Comparison of ENCODE assay signal across 17 mouse cellular contexts in the genomic region with DNA sequence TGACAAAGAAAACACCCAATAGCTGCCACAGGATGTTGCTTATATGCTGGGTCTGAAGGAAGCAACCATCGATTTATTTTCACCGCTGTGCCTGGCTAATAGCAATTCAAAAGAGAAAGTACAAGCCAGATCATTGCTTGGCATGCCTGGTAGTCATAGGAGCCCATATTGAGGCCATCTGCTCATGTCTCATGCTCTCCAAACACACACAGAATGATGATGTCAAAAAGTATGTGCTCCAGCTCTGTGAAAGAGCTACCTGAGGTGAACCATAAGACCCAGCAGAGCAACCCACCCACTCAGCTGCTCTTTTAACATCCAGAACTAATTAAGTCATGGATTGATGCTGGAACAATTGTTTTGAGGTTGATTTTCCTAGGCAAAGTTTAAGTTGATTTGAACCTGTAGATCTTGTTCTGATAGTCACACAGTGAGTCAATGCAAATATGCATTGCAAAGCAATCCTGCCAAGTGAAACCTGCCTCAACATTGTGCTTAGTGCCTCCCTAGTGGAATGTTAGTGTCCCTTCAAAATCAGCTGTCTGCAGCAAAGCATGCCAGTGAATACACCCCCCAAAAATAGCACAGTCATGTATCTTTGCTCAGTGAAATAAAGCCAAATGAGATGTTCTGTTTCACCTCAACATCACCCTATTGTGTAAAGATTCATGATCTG.
DNase-seq lines count a peak whose midpoint lies in the region; ATAC-seq and TF ChIP-seq lines count a peak whose summit lies in the region.
"Had no signal": no experiment of that assay in that cellular context is flagged by ENCODE, and none has a peak within 500 bp of the region (broad histone marks: within the 10 kb centered on the region; RNA-seq: fewer than 3 reads in every experiment).

No protein-coding gene starts in this region.

- no peak overlapping the region for H3K4me2 ChIP-seq in forebrain, embryonic 14.5 days (ENCODE audit: low read length)
- no peak overlapping the region for H3K4me2 ChIP-seq in forebrain, embryonic 13.5 days
- H3K4me2 ChIP-seq in midbrain, postnatal 0 days (ENCODE audit: low read depth, low read length, poor library complexity, severe bottlenecking): no peak overlapping the region
- no peak overlapping the region for H3K4me2 ChIP-seq in midbrain, embryonic 14.5 days (ENCODE audit: low read length)
- H3K4me2 ChIP-seq: heart, embryonic 13.5 days; hindbrain, embryonic 15.5 days; midbrain, embryonic 15.5 days had no signal

- DNase-seq in forebrain, embryonic 14.5 days (ENCODE audit: low spot score): peak; percentile 2
- peak; percentile 30 for DNase-seq in midbrain, postnatal 0 days (ENCODE audit: low spot score)
- no peak for DNase-seq in midbrain, embryonic 14.5 days
- peak; percentile 67 for DNase-seq in layer of hippocampus, adult 11-12 months (ENCODE audit: low spot score)
- DNase-seq in telencephalon, adult 2 months (ENCODE audit: low read depth, low spot score): peak; percentile 31
- no peak for DNase-seq in lung, postnatal 10 days
- DNase-seq: gastrocnemius, postnatal 14 days; kidney, adult 9 months; lung, adult 18-20 months; spleen, adult 18-20 months had no signal

- H3K4me3 ChIP-seq in forebrain, embryonic 14.5 days (ENCODE audit: low read depth, low read length): no peak overlapping the region
- H3K4me3 ChIP-seq in forebrain, embryonic 13.5 days: no peak overlapping the region
- H3K4me3 ChIP-seq in midbrain, postnatal 0 days (ENCODE audit: low read depth, low read length): no peak overlapping the region
- H3K4me3 ChIP-seq in midbrain, embryonic 14.5 days (replicated peaks; ENCODE audit: low read depth, low read length): no peak overlapping the region
- H3K4me3 ChIP-seq: heart, embryonic 13.5 days; hindbrain, embryonic 15.5 days; midbrain, embryonic 15.5 days had no signal

- WGBS in forebrain, embryonic 14.5 days: 85% methylated on average over 2 of the region's 2 CpGs
- 92% methylated on average over 2 of the region's 2 CpGs for WGBS in forebrain, embryonic 13.5 days
- WGBS in midbrain, postnatal 0 days: 97% methylated on average over 2 of the region's 2 CpGs
- 94% methylated on average over 2 of the region's 2 CpGs for WGBS in midbrain, embryonic 14.5 days

- no peaks in the 10 kb centered on the region for H3K27me3 ChIP-seq in forebrain, embryonic 14.5 days (replicated peaks; ENCODE audit: control insufficient read depth, insufficient read depth, low read length)
- no peaks in the 10 kb centered on the region for H3K27me3 ChIP-seq in forebrain, embryonic 13.5 days
- no peaks in the 10 kb centered on the region for H3K27me3 ChIP-seq in midbrain, postnatal 0 days (ENCODE audit: insufficient read depth, low read length)
- no peaks in the 10 kb centered on the region for H3K27me3 ChIP-seq in midbrain, embryonic 14.5 days (ENCODE audit: control insufficient read depth, insufficient read depth, low read length)
- H3K27me3 ChIP-seq: heart, embryonic 13.5 days; hindbrain, embryonic 15.5 days; midbrain, embryonic 15.5 days; Patski had no signal

- peak; percentile 23; the same call in 1 of the 2 replicates for ATAC-seq in forebrain, embryonic 14.5 days
- no peak for ATAC-seq in forebrain, embryonic 13.5 days
- ATAC-seq in midbrain, postnatal 0 days (ENCODE audit: low FRiP score): no peak
- no peak for ATAC-seq in midbrain, embryonic 14.5 days (ENCODE audit: low FRiP score, low TSS enrichment)
- no peak for ATAC-seq in erythroid progenitor cell, adult 5-6 weeks (replicated peaks; ENCODE audit: low FRiP score, poor library complexity, severe bottlenecking)
- ATAC-seq: midbrain, embryonic 15.5 days; Patski had no signal

- H3K36me3 ChIP-seq in forebrain, embryonic 14.5 days (ENCODE audit: control insufficient read depth, insufficient read depth, low read length): no peaks in the 10 kb centered on the region
- H3K36me3 ChIP-seq in forebrain, embryonic 13.5 days (ENCODE audit: poor library complexity, severe bottlenecking): no peaks in the 10 kb centered on the region
- no peaks in the 10 kb centered on the region for H3K36me3 ChIP-seq in midbrain, postnatal 0 days (ENCODE audit: insufficient read depth, low read length)
- no peaks in the 10 kb centered on the region for H3K36me3 ChIP-seq in midbrain, embryonic 14.5 days (ENCODE audit: control insufficient read depth, insufficient read depth, low read length)
- H3K36me3 ChIP-seq: heart, embryonic 13.5 days had no signal

- no peaks in the 10 kb centered on the region for H3K9me3 ChIP-seq in forebrain, embryonic 14.5 days (replicated peaks; ENCODE audit: control insufficient read depth, low read length)
- no peaks in the 10 kb centered on the region for H3K9me3 ChIP-seq in forebrain, embryonic 13.5 days (replicated peaks)
- no peaks in the 10 kb centered on the region for H3K9me3 ChIP-seq in midbrain, postnatal 0 days (ENCODE audit: low read length)
- no peaks in the 10 kb centered on the region for H3K9me3 ChIP-seq in midbrain, embryonic 14.5 days (ENCODE audit: control insufficient read depth, low read length)
- H3K9me3 ChIP-seq: heart, embryonic 13.5 days; hindbrain, embryonic 15.5 days; midbrain, embryonic 15.5 days had no signal

- H3K27ac ChIP-seq in forebrain, embryonic 14.5 days (ENCODE audit: low read depth, low read length): no peak overlapping the region
- H3K27ac ChIP-seq in forebrain, embryonic 13.5 days: no peak overlapping the region
- no peak overlapping the region for H3K27ac ChIP-seq in midbrain, postnatal 0 days (ENCODE audit: low read depth, low read length)
- no peak overlapping the region for H3K27ac ChIP-seq in midbrain, embryonic 14.5 days (replicated peaks; ENCODE audit: low read depth, low read length)
- H3K27ac ChIP-seq: heart, embryonic 13.5 days; hindbrain, embryonic 15.5 days; midbrain, embryonic 15.5 days; stomach, postnatal 0 days had no signal

- H3K4me1 ChIP-seq in forebrain, embryonic 14.5 days (ENCODE audit: control insufficient read depth, insufficient read depth, low read length): no peaks in the 10 kb centered on the region
- no peaks in the 10 kb centered on the region for H3K4me1 ChIP-seq in forebrain, embryonic 13.5 days
- no peaks in the 10 kb centered on the region for H3K4me1 ChIP-seq in midbrain, postnatal 0 days (ENCODE audit: insufficient read depth, low read length)
- no peaks in the 10 kb centered on the region for H3K4me1 ChIP-seq in midbrain, embryonic 14.5 days (ENCODE audit: control insufficient read depth, insufficient read depth, low read length)
- H3K4me1 ChIP-seq: heart, embryonic 13.5 days; hindbrain, embryonic 15.5 days; midbrain, embryonic 15.5 days had no signal

- no peak for TF ChIP-seq CTCF in midbrain, postnatal 0 days (IDR thresholded peaks at IDR 0.05)

- no peak overlapping the region for H3K9ac ChIP-seq in forebrain, embryonic 14.5 days (ENCODE audit: low read length)
- H3K9ac ChIP-seq in forebrain, embryonic 13.5 days: no peak overlapping the region
- no peak overlapping the region for H3K9ac ChIP-seq in midbrain, postnatal 0 days (replicated peaks; ENCODE audit: low read length, poor library complexity, severe bottlenecking)
- no peak overlapping the region for H3K9ac ChIP-seq in midbrain, embryonic 14.5 days (replicated peaks; ENCODE audit: low read length)
- H3K9ac ChIP-seq: heart, embryonic 13.5 days; hindbrain, embryonic 15.5 days; midbrain, embryonic 15.5 days had no signal

Comparison
In these comparisons a context has a peak if more than half of its experiments do, and no peak if none do; other contexts are left out.
1. DNase-seq: peak in forebrain, embryonic 14.5 days (single experiment), midbrain, postnatal 0 days (single experiment), layer of hippocampus, adult 11-12 months (single experiment) and telencephalon, adult 2 months (single experiment); none in midbrain, embryonic 14.5 days (single experiment) and lung, postnatal 10 days (single experiment).